ENCODE assay signal across 10 mouse cellular contexts in the genomic region with DNA sequence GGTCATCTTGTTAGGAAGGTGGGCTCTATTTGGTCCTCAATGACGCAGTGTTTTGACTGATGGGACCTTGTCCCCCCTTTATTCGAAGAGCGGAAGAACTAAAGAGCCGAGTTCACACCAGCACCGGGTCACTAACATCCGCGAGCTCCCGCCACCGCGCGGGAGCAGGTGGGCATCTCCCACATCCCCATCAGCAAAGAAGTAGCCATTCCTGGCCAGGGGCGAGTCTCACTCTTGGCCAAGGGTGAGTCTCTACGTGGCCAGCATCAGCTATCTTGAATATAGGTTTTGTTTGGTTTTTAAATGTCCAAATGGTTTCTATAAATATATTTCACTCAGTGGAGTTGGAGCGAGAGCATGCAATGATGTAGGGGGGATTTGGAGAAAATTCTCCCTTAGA. TPM values are rescaled to one million over a fixed set of nuclear protein-coding genes. Genes with fewer than 3 reads are reported as not detected.
DNase-seq lines count a peak whose midpoint lies in the region; ATAC-seq and TF ChIP-seq lines count a peak whose summit lies in the region.
"Had no signal": no experiment of that assay in that cellular context is flagged by ENCODE, and none has a peak within 500 bp of the region (broad histone marks: within the 10 kb centered on the region; RNA-seq: fewer than 3 reads in every experiment).

No protein-coding gene starts in this region.

- 0 out of 2 replicates have a peak overlapping the region, but pooled peaks have one; percentile 0 for H3K4me2 ChIP-seq in forebrain, embryonic 12.5 days
- H3K4me2 ChIP-seq in forebrain, embryonic 11.5 days (ENCODE audit: low read depth, low read length, severe bottlenecking): no peak overlapping the region
- H3K4me2 ChIP-seq in lung, embryonic 14.5 days: peak overlapping the region; percentile 96
- peak overlapping the region; percentile 41 for H3K4me2 ChIP-seq in intestine, postnatal 0 days (replicated peaks; ENCODE audit: low read depth)

- H3K4me1 ChIP-seq in forebrain, embryonic 12.5 days: peaks cover 24% of the 10 kb centered on the region
- H3K4me1 ChIP-seq in forebrain, embryonic 11.5 days (replicated peaks; ENCODE audit: control insufficient read depth, insufficient read depth, low read length): peaks cover 14% of the 10 kb centered on the region
- H3K4me1 ChIP-seq in lung, embryonic 14.5 days (ENCODE audit: insufficient read depth): peaks cover 35% of the 10 kb centered on the region
- H3K4me1 ChIP-seq in intestine, postnatal 0 days (replicated peaks; ENCODE audit: control insufficient read depth, insufficient read depth, low read length): no peaks in the 10 kb centered on the region

- no peak overlapping the region for H3K27ac ChIP-seq in forebrain, embryonic 12.5 days
- no peak overlapping the region for H3K27ac ChIP-seq in forebrain, embryonic 11.5 days (ENCODE audit: low read depth, low read length)
- H3K27ac ChIP-seq in lung, embryonic 14.5 days (ENCODE audit: low read depth): no peak overlapping the region
- no peak overlapping the region for H3K27ac ChIP-seq in intestine, postnatal 0 days (ENCODE audit: low read depth, low read length)

- WGBS in forebrain, embryonic 12.5 days: 1% methylated on average over 14 of the region's 14 CpGs
- under 1% methylated on average over 14 of the region's 14 CpGs for WGBS in forebrain, embryonic 11.5 days
- 3% methylated on average over 14 of the region's 14 CpGs for WGBS in lung, embryonic 14.5 days
- WGBS in intestine, postnatal 0 days: 3% methylated on average over 14 of the region's 14 CpGs

- no peak overlapping the region for H3K9ac ChIP-seq in forebrain, embryonic 12.5 days
- no peak overlapping the region for H3K9ac ChIP-seq in forebrain, embryonic 11.5 days (ENCODE audit: low read length)
- no peak overlapping the region for H3K9ac ChIP-seq in lung, embryonic 14.5 days
- no peak overlapping the region for H3K9ac ChIP-seq in intestine, postnatal 0 days (ENCODE audit: low read depth, low read length)

- peaks cover 84% of the 10 kb centered on the region for H3K27me3 ChIP-seq in forebrain, embryonic 12.5 days
- H3K27me3 ChIP-seq in forebrain, embryonic 11.5 days (ENCODE audit: control insufficient read depth, insufficient read depth, low read length): peaks cover 59% of the 10 kb centered on the region
- H3K27me3 ChIP-seq in lung, embryonic 14.5 days (ENCODE audit: insufficient read depth, low read length): peaks cover 39% of the 10 kb centered on the region
- peaks cover 53% of the 10 kb centered on the region for H3K27me3 ChIP-seq in intestine, postnatal 0 days (replicated peaks; ENCODE audit: control insufficient read depth, insufficient read depth, low read length)

- DNase-seq in forebrain, embryonic 11.5 days (ENCODE audit: low spot score): no peak
- no peak for DNase-seq in lung, embryonic 14.5 days
- DNase-seq in lung, postnatal 4 days: no peak
- DNase-seq in retina, embryonic 14.5 days (ENCODE audit: low spot score): peak; percentile 21
- no peak for DNase-seq in thymus, postnatal 14 days
- DNase-seq in thymus, postnatal 10 days (ENCODE audit: low spot score in 2 of 2): no peak
- DNase-seq: gastrocnemius, postnatal 14 days had no signal

- TF ChIP-seq CTCF in lung, embryonic 14.5 days (IDR thresholded peaks at IDR 0.05; ENCODE audit: low read depth): no peak
- TF ChIP-seq CTCF in intestine, postnatal 0 days (IDR thresholded peaks at IDR 0.05; ENCODE audit: low read depth): no peak

- no peak for ATAC-seq in forebrain, embryonic 12.5 days (ENCODE audit: low FRiP score)
- no peak for ATAC-seq in forebrain, embryonic 11.5 days (replicated peaks; ENCODE audit: low FRiP score)
- ATAC-seq in lung, embryonic 14.5 days (ENCODE audit: insufficient read depth): no peak
- ATAC-seq in intestine, postnatal 0 days: no peak

- H3K9me3 ChIP-seq in forebrain, embryonic 12.5 days: no peaks in the 10 kb centered on the region
- no peaks in the 10 kb centered on the region for H3K9me3 ChIP-seq in forebrain, embryonic 11.5 days (ENCODE audit: control insufficient read depth, low read length)
- H3K9me3 ChIP-seq in lung, embryonic 14.5 days (ENCODE audit: low read depth, low read length): no peaks in the 10 kb centered on the region
- no peaks in the 10 kb centered on the region for H3K9me3 ChIP-seq in intestine, postnatal 0 days (ENCODE audit: control insufficient read depth)

- H3K4me3 ChIP-seq in forebrain, embryonic 12.5 days (replicated peaks): no peak overlapping the region
- H3K4me3 ChIP-seq in forebrain, embryonic 11.5 days (ENCODE audit: low read depth, low read length): no peak overlapping the region
- H3K4me3 ChIP-seq in lung, embryonic 14.5 days (ENCODE audit: low read depth, low read length): peak overlapping the region; percentile 17
- peak overlapping the region; percentile 11 for H3K4me3 ChIP-seq in intestine, postnatal 0 days (ENCODE audit: low read depth, low read length)

- no peaks in the 10 kb centered on the region for H3K36me3 ChIP-seq in forebrain, embryonic 12.5 days (replicated peaks)
- no peaks in the 10 kb centered on the region for H3K36me3 ChIP-seq in forebrain, embryonic 11.5 days (ENCODE audit: control insufficient read depth, insufficient read depth, low read length)
- H3K36me3 ChIP-seq in lung, embryonic 14.5 days (ENCODE audit: insufficient read depth): no peaks in the 10 kb centered on the region
- H3K36me3 ChIP-seq in intestine, postnatal 0 days (ENCODE audit: control insufficient read depth, insufficient read depth): no peaks in the 10 kb centered on the region
- H3K36me3 ChIP-seq: G1E had no signal

RNA-seq across cellular contexts. Expression of gene Tshz3, which starts 6.3 kb away (rescaled TPM):
- 9.9 and 12.6 TPM in 2 replicates for polyA plus RNA-seq in forebrain, embryonic 12.5 days (2016; fragmentation: Nextera tagmentation; extraction: Ambion mirVana)
- 9.3 and 10.0 TPM in 2 replicates for polyA plus RNA-seq in forebrain, embryonic 11.5 days (2014; fragmentation: Nextera tagmentation; extraction: Ambion mirVana)
- 21.1 and 23.3 TPM in 2 replicates for polyA plus RNA-seq in lung, embryonic 14.5 days (2014; fragmentation: Nextera tagmentation; extraction: Ambion mirVana)
- 2.2 and 3.4 TPM in 2 replicates for polyA plus RNA-seq in intestine, postnatal 0 days (2015; fragmentation: Nextera tagmentation; extraction: Ambion mirVana)
- polyA plus RNA-seq: G1E had no signal

Comparison
In these comparisons a context has a peak if more than half of its experiments do, and no peak if none do; other contexts are left out.
1. H3K4me3 ChIP-seq: peak in lung, embryonic 14.5 days (single experiment) and intestine, postnatal 0 days (single experiment); none in forebrain, embryonic 12.5 days (single experiment) and forebrain, embryonic 11.5 days (single experiment).